Mouse (Mus musculus) small intestine, adult 2 months (tissue): ENCODE measurements around the gene Tmed6.
A peak's percentile ranks its signal among the peaks of the same experiment; 100 is the strongest.

Source experiments
- CTCF ChIP-seq: fragments of 200-500 bp; IDR thresholded peaks from 2 replicates; pipeline ENCODE4 v1.5.1; 2012; ENCODE audit warnings: low read depth, mild to moderate bottlenecking, control low read depth, inconsistent platforms, low read length, moderate library complexity, mixed read lengths; ENCODE audit not compliant: insufficient replicate concordance, insufficient read length; ENCODE audit errors: extremely low read depth
- POLR2A ChIP-seq: fragments of 200-500 bp; IDR thresholded peaks from 2 replicates; pipeline ENCODE4 v1.6.1; 2012; ENCODE audit warnings: low read depth, mild to moderate bottlenecking, control low read depth, inconsistent platforms, low read length, moderate library complexity

- TF ChIP-seq POLR2A, result 0 out of 2 replicates have a peak, but pooled peaks have one; percentile 17
- no peak for TF ChIP-seq CTCF
These were observed 9.1 kb downstream of the Tmed6 start, which contains the start of the genes Cog8 and Nip7 for GRCm38 (mm10) chr8:107056076-107056972.
